Mouse (Mus musculus) embryo, embryonic 10 days (tissue): ENCODE data around the gene Pepd.
A peak's percentile ranks its signal among the peaks of the same experiment; 100 is the strongest.
"Not testable (repeated sequence)": the region's sequence is repeated elsewhere in the genome, so short reads cannot be mapped to it uniquely, and the experiment has no call there.

Source experiments
- DNase-seq: peaks from one replicate; pipeline ENCODE4 v3.0.0-alpha.2; 2015; ENCODE audit warnings: low spot score

Gene Pepd

DNA sequence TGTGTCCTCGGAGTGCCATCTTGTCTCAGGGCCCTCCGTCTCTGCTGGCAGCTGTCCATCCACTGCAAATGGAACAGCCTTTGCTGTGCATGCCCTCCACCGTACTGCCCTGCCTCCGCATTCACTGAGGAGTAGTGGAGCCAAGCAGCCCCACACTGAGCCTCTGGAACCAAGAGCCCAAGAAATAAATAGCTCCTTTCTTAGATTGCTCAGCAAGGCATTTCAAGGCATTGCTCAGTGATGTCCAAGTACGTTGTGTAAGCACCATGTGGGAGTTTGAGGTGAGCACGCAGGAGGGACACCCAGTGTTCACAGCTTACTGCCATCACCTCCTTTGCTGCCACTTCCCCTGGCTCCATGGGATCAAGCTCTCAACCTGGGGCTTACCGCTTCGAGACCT is 20.5 kb downstream of the Pepd start:
- no peak for DNase-seq

DNA sequence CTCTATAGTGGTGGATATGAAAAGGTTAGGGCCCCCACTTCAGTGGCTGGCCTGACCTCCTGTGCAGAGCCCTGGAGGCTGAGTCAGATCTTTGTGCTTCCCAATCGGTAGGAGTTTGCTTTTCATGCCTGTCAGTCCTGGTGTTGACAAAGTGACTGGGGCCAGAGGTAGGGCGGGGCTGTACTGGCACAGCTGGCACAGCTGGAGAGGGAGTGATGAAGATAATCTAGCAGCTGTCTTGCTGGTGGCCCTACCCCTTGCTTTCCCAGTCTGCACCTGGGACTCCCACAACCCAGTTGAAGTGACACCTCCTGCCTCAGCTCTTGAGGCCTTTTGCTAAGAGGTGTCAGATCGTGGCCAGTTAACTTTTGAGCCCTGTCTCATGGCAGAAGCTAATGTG is 21.0 kb downstream of the Pepd start:
- no peak for DNase-seq

DNA sequence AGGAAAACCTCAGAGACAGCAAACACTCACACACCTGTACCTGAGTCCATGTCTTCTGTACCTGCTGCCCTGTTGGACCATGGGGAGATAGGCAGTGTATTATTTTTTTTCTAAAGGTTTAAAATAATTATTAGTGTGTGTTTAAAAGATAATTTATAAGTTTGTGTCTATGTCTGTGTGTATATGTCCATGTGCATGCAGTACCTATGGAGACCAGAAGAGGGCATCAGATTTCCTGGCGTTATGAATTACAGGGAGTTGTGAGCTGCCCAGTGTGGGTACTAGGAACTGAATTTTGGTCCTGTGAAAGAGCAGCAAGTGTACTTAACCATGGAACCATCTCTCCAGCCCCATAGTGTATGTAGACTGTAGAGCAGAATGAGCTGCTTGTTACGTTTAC is 24.2 kb downstream of the Pepd start:
- DNase-seq: no peak

DNA sequence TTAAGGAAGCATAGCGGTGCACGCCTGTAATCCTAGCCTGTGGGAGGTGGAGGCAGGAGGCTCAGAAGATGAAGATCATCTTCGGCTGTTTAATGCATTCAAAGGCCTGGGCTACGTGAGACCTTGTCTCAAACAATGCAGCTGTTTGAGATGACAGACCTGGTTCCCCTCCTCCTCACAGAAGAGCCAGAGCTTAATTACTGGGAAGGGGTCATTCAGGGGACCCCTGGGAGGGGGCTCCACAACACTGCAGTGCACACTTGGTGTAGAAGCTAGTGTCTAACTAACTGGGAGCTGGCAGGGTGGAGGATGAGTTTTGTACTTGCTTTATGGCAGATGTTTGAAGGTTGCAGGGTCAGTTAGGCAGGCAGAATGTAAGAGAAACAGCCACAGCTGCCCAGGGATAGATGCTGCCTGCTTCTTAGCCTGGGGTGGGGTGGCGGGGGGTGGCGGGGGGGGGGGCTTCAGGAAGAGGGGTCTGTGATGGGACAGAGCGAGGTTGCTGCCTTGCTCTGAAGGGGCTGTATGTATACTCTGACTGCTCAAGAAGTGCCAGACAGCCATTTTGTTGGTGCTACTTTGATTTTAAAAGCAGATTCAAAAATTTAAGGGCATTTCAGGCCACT is 26.6 kb downstream of the Pepd start:
- peak; percentile 41 for DNase-seq

DNA sequence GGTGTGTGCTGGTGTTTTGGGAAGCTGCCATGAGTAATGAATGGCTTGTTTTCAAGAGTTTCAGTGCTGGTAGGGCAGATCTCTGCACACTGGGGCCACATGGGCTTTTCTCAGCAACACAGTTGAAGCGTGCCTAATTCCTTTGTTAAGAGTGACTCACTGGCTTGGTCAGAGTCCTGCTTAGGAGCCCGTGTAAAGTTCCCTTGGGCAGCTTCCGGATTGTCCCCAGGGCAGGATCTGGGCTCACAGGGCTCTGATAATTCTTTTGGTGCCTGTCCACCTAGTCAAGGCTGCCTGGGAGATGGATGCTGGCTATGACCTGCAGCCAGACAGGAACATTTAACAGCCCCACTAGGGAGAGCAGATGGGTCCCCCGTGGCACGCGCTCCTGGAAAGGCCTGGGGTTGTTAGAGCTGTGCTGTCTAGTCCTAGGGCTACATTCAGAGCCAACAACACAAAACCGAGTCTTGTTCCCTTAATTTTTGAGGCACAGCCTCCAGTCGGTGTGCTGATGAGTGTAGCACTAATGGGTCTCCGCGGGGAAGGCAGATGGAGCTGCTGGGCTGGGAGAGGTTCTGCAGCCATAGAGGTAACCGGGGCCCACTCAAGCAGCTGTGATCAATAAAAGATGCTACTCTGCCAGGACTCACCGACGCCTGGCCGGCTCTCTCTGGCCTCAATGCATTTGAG is 27.2 kb downstream of the Pepd start:
- DNase-seq: peak; percentile 81

DNA sequence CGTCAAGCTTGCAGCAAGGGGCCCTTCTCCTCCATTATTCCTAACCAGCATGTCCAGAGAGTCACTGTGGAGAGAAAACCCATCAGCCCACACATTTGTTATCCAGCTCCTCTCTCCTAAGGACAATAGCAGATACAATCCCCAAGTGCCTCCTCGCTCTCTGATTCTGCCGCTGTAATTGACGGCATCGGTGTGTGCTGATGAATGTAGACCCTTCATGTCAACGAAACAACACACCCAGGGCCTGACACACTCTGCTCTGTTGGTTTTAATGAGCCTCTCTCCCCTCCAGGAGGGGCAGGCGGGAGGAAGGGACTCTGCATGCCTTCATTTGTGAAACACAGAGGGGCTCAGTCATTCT is 27.8 kb downstream of the Pepd start:
- peak; percentile 58 for DNase-seq

DNA sequence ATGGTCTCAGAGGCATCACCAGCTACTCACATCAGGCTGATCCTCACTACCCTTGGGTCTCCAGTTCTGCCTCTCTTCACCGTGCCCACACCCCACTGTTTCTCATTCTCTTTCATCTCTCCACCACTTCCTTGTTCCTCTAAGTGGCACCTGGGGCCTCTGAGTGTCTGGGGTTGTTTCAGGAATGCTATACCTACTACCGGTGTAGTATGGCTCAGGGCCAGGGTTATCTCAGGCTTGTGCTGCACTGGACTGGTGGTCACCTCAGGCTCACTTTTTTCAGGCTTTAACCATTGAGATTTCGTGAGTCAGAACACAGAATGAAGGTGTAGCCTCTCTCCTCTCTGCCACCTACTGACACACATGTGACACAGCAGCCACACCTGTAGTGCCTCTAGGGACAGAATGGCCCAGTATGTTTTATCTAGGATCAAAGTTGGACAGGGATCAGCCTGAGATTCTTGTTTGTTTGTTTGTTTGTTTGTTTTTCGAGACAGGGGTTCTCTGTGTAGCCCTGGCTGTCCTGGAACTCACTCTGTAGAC is 31.5 kb downstream of the Pepd start:
- DNase-seq: no peak

DNA sequence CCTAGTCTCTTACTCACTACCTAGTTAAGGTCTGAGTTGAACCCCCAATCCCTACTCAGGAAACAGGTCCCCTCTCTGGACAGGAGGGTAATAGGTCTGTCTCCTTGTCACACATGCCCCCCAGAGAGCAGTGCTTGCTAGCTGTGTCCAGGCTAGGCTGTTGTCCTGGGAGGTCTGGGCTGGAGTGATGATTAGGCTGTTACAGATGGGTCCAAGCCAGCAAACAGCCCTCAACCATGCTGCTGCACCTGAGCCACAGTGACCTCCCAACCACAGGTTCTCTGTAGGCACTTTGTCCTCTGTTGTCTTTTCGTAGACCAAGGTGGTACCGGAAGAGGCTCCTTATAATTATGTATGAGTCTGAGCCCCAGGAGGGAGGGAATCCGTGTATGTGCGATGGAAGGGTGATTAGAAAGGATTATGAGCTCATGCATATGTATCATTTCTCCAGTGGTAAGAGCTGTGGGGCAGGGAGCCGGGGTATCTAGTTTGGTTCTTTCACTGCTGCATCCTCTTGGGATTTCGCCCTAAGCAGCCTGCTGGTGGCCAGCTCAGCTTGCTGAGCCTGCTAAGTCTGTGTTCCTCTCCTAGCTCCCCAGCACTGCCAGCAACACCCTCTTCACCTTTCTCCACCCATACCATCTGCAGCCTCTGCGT is 34.2 kb downstream of the Pepd start:
- no peak for DNase-seq

DNA sequence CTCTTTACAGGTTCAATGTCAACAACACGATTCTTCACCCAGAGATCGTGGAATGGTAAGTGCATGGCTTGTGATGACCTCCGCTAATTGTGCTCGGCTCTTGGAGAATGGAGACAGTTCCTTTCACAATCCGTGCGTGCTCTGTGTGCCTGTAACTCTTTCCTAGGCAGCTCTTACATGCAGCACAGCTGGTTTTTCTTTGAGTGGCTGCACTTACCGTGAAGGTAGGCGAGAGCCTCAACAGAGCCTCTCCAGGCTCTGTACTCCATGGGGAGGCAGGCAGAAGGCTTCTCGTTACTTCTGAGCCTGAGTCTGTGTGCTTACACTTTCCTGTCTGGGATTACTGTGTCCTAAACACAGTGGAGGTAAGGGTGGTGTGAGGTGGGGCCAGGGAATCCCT is 42.4 kb downstream of the Pepd start:
- DNase-seq: no peak

DNA sequence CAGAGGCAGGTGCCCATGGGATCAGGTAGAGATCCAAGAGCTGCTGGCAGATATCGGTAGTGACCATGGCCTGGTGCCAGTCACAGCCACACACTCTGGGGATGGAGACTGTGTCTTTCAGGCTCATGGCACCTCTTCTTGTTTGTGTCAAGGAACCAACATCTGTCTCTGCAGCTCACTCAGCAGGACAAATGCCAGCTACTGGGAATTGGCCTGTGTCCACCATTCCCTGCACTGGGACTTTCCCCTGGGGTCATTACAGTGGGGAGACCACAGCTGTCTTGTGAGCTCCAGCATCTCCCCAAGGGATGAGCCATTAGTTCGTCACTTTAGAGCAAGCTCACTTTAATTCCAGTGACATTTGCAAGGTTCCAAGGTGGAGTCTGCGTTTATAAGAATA is 43.1 kb downstream of the Pepd start:
- DNase-seq: no peak

DNA sequence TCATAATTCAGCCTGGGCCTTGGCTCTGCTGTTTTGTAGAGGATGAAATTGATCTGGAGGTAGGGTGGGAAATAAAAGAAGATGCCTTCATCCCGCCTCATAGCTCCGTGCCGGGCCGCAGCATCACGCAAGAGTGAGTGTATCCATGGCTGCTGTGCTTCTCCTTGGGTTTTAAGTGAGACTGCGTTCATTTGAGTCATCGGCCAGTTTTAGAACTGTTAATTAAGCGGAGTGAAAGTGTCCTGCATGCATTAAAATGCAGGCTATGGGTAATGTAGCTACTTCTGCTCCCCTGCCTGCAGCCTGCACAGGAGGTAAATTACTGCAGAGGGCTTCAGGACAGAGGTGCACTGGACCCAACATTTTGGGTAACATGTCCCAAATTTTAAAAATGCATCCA is 45.0 kb downstream of the Pepd start:
- DNase-seq: no peak

DNA sequence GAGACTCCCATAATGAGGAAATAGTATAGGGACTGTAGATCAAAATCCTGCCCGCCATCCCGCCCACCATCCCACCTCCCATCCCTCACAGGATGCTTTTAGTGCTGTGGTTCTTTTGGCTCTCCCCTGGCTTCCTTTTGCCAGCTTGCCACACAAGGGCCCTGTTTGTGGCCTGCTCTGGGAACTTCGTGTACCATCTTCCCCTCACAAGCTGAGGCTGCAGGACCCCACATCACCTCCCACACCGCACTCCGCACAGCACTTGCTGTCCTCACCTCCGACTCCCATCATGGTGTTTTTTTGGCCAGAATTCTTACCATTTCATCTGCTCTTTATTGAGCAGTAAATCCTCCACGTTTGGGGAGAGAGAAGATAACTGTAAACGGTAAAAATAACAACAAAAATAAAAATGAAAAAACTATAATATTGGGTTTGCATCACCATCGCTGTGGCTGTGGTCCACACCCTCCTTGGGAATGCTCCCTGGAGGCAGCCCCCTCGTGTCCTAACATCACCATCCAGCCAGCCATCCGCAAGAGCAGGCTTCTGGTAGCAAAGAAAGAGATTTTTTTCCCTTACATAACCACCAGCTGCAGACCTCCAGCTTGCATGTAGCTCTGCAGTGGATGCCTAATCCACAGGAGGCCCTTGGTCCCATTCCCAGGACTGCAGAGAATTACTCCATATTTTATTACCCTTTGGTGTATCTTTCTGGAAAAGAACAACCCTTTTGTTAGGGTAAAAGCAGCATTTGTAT is 51.9 kb downstream of the Pepd start:
- no peak for DNase-seq

DNA sequence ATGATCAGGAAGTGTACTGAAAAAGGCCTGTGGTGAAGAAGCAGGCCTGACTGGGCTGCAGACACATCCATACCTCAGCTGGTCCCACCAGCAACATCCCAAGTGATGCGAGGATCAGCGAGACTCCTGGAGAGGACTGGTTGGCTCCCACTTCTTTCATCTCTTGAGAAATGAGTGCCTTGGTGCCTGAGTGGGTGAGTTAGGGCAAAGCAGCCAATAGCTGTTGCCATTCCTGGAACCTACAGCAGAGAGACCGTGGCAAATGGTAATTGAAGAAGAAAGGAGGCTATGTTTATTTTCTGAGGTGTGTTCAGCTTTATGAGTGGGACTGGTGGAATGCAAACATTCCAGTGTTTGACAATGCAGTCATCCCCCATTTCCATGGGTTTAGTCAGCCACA is 55.2 kb downstream of the Pepd start:
- no peak for DNase-seq

DNA sequence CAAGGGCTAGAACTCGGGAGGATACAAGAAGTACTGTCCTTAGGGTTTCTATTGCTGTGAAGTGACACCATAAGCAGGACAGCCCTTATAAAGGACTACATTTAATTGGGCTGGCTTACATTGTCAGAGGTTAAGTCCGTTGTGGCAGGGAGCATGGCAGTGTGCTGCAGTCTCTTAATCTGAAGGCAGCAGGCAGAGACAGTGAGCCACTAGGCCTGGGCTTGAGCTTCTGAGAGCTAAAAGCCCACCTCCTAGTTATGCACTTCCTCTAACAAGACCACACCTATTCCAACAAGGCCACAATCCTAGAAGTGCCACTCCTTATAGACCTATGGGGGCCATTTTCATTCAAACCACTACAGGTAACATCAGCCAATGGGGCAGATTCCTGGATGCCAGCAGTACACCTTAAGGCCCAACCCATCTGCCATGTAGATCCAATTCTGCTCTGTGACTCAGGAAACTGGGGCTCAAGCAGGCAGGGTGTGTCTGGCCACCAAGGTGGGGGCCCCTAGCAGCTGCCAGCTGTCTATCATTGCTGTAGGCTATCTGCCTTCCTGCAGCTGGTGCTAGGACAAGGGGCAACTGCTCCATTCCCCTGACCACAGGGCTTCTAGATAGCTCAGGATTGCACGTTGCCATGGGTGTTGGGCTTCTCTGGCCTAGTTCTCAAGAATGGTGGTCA is 56.7 kb downstream of the Pepd start:
- no peak for DNase-seq

DNA sequence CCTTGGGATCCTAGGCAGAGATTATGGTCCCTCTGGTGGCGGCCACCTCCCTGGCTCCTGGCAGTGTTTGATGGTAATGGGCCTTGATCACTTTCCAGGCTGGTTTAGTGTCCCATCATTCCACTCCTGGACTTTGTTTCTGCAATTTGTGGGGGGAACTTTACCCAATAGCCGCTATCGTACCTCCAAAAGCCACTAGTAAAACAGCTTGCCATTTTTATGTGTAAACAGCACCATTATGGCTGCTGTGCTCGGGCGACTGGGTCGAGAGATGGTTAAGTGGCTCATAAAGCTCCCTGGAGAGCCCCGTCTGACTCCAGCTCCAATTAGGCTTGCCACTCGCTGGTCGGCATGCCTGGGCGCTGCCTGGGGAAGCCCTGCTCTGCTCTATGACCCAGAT is 59.6 kb downstream of the Pepd start:
- DNase-seq: no peak

DNA sequence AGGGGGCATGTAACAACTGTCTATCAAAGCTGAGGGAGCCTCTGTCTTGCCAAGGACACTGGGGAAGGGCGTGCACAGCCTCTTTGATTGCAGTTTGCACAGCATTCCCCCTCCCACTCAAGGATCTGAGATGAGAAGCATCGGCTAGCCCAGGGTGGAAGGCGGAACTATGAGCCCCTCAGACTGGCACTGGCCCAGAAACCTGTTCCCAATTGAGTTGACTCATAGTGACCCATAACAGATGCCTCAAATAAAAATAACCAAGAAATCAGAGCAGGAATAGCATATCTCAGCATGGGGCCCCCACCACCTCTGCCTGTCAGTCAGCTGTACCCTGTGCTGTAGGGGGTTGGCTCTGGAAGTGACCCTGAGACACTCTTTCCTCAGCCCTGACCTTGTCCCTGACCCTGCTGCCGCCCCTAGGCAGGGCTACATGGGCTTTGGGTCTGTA is 60.8 kb downstream of the Pepd start:
- peak; percentile 35 for DNase-seq

DNA sequence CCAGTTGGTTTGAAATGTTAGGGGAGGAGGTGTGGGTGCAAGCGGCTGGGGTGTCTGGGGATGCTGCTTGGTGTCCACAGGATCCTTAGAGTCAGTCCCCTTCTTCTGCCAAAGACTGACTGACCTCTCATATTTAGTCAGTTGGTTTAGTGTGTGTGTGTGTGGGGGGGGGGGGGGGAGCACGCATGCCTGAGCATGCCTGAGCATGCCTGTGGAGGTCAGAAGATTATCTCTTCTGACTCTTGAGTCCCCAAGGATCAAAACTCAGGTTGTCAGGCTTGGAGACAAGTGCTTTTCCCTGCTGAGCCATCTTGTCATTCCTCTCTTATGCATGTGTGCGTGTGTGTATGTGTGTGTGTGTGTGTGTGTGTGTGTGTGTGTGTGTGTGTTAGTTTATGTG is 61.7 kb downstream of the Pepd start:
- no peak for DNase-seq

DNA sequence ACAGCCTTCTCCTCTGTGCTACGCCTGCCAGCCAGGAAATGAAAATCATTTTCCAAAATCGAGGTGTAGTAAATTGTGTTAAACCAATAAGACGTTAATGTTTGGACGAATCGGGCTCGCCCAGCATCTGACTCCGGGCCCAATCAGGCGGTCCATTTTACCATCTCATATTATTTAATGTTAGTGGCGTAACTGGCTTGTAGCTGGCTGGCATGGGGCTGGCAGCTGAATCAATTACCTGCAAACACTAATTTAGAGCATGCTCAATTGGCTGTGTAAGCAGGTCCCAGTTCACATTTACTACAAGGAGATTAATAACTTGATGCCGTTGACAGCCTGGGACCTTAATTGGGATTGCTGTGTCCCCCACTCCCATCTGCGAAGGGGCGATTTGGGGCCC is 63.7 kb downstream of the Pepd start:
- no peak for DNase-seq

DNA sequence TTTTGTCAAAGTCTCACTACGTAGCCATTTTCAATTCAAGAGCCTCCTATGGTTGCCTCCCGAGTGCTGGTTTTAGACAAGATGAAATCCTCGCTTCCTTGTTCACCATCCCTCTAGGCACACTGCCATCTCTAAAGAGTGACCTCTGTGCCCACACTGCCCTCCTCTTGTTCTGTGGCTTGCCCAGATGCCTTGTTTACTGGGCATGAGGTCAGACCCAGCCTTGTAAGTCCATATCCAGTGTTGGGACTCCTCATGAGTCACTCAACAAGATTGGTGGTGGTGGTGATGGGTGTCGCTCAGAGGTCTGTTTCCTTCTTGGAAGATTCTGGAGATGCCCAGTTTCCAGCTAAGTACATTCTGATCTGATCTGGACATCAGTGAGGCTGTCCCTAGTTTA is 65.2 kb downstream of the Pepd start:
- no peak for DNase-seq

DNA sequence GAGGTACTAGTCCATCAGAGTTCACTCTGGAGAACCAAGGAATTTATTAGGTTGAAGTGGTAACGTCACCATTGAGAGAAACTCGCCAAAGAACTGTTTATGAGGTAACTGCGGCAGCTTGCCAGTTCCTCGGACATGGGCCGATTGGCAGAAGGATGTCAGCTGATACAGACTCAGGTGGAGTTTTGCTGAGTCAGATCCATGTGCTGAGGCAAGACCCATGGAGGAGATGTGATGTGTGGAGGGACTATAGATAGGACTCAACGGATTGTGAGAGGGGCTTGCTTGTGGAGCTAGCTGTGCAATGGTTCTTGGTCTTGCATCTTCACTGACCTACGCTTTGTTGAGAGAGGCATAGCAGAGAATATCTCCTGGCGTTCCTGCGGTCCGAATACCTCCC is 69.6 kb downstream of the Pepd start:
- no peak for DNase-seq

DNA sequence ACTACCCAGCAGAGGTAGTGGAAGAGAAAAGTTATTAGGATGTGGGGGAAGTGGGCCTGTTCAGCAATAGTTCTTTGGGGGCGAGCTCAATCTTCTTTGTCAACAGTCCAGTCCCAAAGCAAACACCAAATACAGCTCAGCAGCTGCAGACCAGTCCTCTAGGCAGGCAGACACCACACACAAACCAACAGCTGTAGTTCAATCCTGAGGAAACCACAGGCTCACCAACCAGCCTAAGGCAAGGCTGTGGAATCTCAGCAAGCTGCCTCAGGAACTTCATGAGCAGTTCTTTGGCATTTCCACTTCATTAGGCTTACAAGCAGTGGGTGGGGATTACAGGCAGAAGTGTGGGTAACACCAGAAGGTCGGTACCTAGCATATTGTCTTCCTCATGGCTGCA is 70.2 kb downstream of the Pepd start:
- not testable (repeated sequence) for DNase-seq
